Mouse (Mus musculus) midbrain, embryonic 14.5 days (tissue): Measurements from ENCODE around the gene Rxfp2. TPM values are rescaled to one million over a fixed set of nuclear protein-coding genes. Genes with fewer than 3 reads are reported as not detected.

Experiments used
- ATAC-seq: fragments of 200-750 bp; cut with Nextera tagmentation; 2 replicates; pipeline ENCODE4 v1.8.0; 2017; ENCODE audit warnings: moderate number of reproducible peaks, moderate library complexity; ENCODE audit not compliant: low FRiP score, low TSS enrichment
- DNase-seq: peaks from one replicate; pipeline ENCODE4 v3.0.0-alpha.2; 2015
- H3K27ac ChIP-seq: fragments of 300-500 bp; sonication (generic); replicated peaks from 2 replicates; pipeline ENCODE4 v1.5.1; 2014; ENCODE audit warnings: mild to moderate bottlenecking, low read depth, low read length, moderate library complexity
- H3K27me3 ChIP-seq: fragments of 300-500 bp; sonication (generic); 2 replicates; pipeline ENCODE4 v1.6.1; 2014; ENCODE audit warnings: low read length, control low read depth, mixed read lengths; ENCODE audit not compliant: control insufficient read depth, insufficient read depth
- H3K36me3 ChIP-seq: fragments of 300-500 bp; sonication (generic); 2 replicates; pipeline ENCODE4 v1.6.1; 2014; ENCODE audit warnings: low read length, control low read depth; ENCODE audit not compliant: control insufficient read depth, insufficient read depth
- H3K4me1 ChIP-seq: fragments of 300-500 bp; sonication (generic); 2 replicates; pipeline ENCODE4 v1.6.1; 2014; ENCODE audit warnings: mild to moderate bottlenecking, antibody characterized with exemption, low read length, control low read depth; ENCODE audit not compliant: control insufficient read depth, insufficient read depth
- H3K4me2 ChIP-seq: fragments of 300-500 bp; sonication (generic); 2 replicates; pipeline ENCODE4 v1.6.1; 2014; ENCODE audit warnings: mild to moderate bottlenecking, low read length, moderate library complexity
- H3K4me3 ChIP-seq: fragments of 300-500 bp; sonication (generic); replicated peaks from 2 replicates; pipeline ENCODE4 v1.5.1; 2014; ENCODE audit warnings: low read depth, low read length
- H3K9ac ChIP-seq: fragments of 300-500 bp; sonication (generic); replicated peaks from 2 replicates; pipeline ENCODE4 v1.6.1; 2014; ENCODE audit warnings: mild to moderate bottlenecking, low read length, moderate library complexity
- H3K9me3 ChIP-seq: fragments of 300-500 bp; sonication (generic); 2 replicates; pipeline ENCODE4 v1.6.1; 2016; ENCODE audit warnings: low read length, control low read depth, mixed read lengths; ENCODE audit not compliant: control insufficient read depth
- WGBS: fragments of 180-500 bp; shearing (Covaris S2); extraction: QIAGEN DNeasy Blood & Tissue Kit; methylation state at CpG from one replicate; pipeline ENCODE4 v1.1.7; 2014; 5-methylcytosine and 5-hydroxymethylcytosine counted together
- polyA plus RNA-seq: library from polyadenylated mRNA; unstranded; fragments of >200 nt; fragmentation: Nextera tagmentation; extraction: Ambion mirVana; gene quantifications from 2 replicates; pipeline ENCODE4 v1.2.1, GENCODE M21; 2014

Gene Rxfp2
- polyA plus RNA-seq, 1 experiment from 2014 or later, result 1.0 TPM

DNA sequence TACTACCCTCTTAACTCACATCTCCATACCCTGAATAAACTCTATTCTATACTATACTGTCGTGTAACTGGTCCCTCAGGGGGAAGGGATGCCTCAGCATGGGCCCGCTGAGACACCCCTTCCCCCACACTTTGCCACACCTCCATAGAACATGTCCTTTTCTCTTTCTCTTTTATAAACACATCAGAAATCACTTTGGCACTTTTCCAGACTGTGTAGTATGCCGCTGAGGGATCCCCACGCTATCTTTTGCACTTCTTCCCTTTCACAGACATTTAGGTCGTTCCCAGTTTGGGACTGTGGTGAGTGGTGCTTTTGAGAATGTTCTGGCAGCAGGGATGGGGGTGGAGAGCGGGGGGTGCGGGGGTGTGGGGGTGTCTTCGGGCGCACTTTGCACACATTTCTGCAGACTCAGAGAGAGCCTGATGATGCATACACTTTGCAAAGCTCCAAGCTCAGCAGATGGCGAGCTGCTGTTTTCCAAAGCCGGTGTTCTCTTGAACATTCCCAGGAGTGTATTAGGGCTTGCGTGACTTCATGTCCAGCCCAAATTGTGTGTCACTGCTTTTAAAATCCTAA lies 8.1 kb downstream of the Rxfp2 start:
- ATAC-seq (no peak), DNase-seq (no peak)
- no peaks in the 10 kb centered on the region for H3K9me3 ChIP-seq
- H3K27ac ChIP-seq, result no peak overlapping the region
- H3K27me3 ChIP-seq, result no peaks in the 10 kb centered on the region
- H3K4me1 ChIP-seq, result no peaks in the 10 kb centered on the region
- no peak overlapping the region for H3K4me3 ChIP-seq
- WGBS, result 86% methylated on average over 12 of the region's 12 CpGs
- H3K9ac ChIP-seq, result no peak overlapping the region
- no peaks in the 10 kb centered on the region for H3K36me3 ChIP-seq
- H3K4me2 ChIP-seq, result no peak overlapping the region

DNA sequence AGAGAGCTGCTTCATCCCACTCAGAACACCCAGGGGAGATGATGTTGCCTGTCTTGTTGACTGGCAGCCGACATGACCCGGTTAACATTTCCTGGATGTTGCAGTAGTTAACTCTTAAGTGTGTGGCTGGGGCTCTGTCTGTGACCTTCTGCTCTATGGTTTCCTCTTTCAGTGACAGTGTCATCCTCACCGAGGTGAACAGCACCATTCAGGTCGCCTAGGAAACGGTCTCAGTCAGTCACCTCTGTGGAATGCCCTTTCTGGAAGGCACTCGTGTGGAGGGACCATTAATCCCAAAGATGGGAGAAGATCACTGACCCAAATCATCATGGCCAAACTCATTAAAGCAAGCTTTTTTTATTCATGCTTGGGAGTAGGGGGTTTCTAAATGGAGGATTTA lies 12.7 kb downstream of the Rxfp2 start:
- no peak overlapping the region for H3K4me3 ChIP-seq
- 0 out of 2 replicates have a peak, but pooled peaks cover 4% of the 10 kb centered on the region for H3K4me1 ChIP-seq
- no peaks in the 10 kb centered on the region for H3K36me3 ChIP-seq
- H3K9me3 ChIP-seq, result no peaks in the 10 kb centered on the region
- no peak overlapping the region for H3K9ac ChIP-seq
- ATAC-seq (no peak), DNase-seq (no peak)
- no peaks in the 10 kb centered on the region for H3K27me3 ChIP-seq
- H3K4me2 ChIP-seq, result no peak overlapping the region
- H3K27ac ChIP-seq, result no peak overlapping the region
- 10% methylated on average over 6 of the region's 6 CpGs for WGBS

DNA sequence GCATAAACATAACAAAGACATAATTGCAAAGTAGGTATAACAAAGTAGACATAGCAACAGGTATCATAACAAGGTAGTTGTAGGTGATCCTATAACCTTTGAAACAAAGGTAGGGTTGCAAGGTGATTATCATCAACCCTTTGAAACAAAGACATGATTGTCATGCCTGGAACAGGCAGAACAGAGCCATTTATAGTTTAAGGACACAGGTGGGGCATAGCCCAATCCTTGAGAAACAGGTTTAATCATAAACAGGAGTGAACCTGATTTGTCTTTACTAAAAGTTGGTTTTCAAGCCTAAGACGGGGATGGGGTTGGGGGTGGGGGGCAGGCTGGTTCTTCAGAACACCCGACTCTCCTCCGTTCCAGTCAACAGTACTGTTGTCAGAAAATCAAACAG lies 13.2 kb downstream of the Rxfp2 start:
- Histone ChIP-seq H3K9ac (no peak overlapping the region), H3K36me3 (no peaks in the 10 kb centered on the region), H3K4me1 (0 out of 2 replicates have a peak, but pooled peaks cover 4% of the 10 kb centered on the region), H3K27ac (no peak overlapping the region), H3K4me3 (no peak overlapping the region), H3K4me2 (no peak overlapping the region), H3K27me3 (no peaks in the 10 kb centered on the region), H3K9me3 (no peaks in the 10 kb centered on the region)
- ATAC-seq, result no peak
- no peak for DNase-seq
- 53% methylated on average over 3 of the region's 3 CpGs for WGBS

DNA sequence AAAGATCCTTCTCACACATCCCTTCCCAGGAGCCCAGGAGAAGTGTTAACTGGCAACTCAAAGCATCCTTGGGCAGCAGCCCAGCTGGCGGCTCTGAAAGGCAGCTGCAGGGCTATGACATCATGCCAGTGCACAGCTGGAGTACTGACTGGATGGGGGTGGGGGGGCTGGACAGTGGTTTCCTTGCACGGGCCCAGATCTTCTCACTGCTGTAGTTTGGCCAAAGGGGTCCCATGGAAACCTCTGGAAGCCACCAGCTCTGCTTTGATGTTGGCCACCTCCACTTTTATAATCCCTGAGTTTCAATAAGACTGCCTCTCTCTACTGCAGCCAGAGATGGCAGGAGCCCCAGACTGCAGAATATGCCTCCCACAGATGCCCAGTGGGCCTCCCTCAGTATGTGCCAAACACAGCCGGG lies 13.6 kb downstream of the Rxfp2 start:
- H3K27me3 ChIP-seq, result no peaks in the 10 kb centered on the region
- H3K4me2 ChIP-seq, result no peak overlapping the region
- no peaks in the 10 kb centered on the region for H3K9me3 ChIP-seq
- H3K36me3 ChIP-seq, result no peaks in the 10 kb centered on the region
- H3K4me3 ChIP-seq, result no peak overlapping the region
- H3K9ac ChIP-seq, result no peak overlapping the region
- no peak for DNase-seq
- no peak for ATAC-seq
- H3K4me1 ChIP-seq, result 0 out of 2 replicates have a peak, but pooled peaks cover 4% of the 10 kb centered on the region
- WGBS, result 40% methylated on average over 3 of the region's 3 CpGs
- no peak overlapping the region for H3K27ac ChIP-seq

DNA sequence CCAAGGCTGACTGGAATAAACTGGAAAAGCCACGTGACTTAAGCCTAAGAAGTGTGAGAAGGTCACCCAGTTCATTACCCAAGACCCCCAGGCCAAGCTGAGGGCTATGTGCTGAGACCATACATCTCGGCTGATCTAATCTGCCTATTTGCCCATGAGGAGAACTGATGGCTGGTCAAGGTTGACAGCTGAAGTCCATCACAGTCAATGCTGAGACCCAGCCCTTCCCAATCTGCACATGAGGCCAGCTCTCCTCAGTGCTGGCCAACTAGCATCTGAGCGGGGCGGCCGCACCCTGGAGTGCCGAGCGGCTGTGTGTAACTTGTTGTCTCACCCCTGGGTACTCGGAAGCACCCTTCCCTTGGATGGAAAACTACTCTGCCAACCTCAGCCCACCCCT lies 17.8 kb downstream of the Rxfp2 start:
- H3K4me3 ChIP-seq, result no peak overlapping the region
- 91% methylated on average over 8 of the region's 8 CpGs for WGBS

DNA sequence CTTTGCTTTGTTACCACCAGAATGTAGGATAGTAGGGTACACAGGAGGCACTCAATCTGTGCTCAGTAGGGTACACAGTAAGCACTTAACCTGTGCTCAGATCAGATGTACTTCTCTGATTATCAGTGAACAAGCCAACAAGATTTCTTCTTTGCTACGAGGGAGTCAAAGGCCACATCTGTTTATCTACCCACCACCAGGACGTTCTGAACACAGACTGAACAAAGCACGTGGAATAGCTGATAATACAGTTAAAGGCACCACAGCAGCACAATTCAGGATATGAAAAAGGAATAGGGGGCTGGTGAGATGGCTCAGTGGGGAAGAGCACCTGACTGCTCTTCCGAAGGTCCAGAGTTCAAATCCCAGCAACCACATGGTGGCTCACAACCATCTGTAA lies 18.4 kb downstream of the Rxfp2 start:
- no peak overlapping the region for H3K4me2 ChIP-seq
- ATAC-seq (no peak), DNase-seq (no peak)
- H3K9me3 ChIP-seq, result no peaks in the 10 kb centered on the region
- H3K27me3 ChIP-seq, result no peaks in the 10 kb centered on the region
- 0 out of 2 replicates have a peak, but pooled peaks cover 2% of the 10 kb centered on the region for H3K4me1 ChIP-seq
- no peak overlapping the region for H3K4me3 ChIP-seq
- no peaks in the 10 kb centered on the region for H3K36me3 ChIP-seq
- H3K9ac ChIP-seq, result no peak overlapping the region
- no peak overlapping the region for H3K27ac ChIP-seq
- WGBS, result 84% methylated on average over 4 of the region's 4 CpGs

More for the DNA sequence above, 17.8 kb downstream of the Rxfp2 start:
- Histone ChIP-seq H3K27me3 (no peaks in the 10 kb centered on the region), H3K9ac (no peak overlapping the region), H3K4me1 (0 out of 2 replicates have a peak, but pooled peaks cover 4% of the 10 kb centered on the region), H3K27ac (no peak overlapping the region), H3K4me2 (no peak overlapping the region), H3K9me3 (no peaks in the 10 kb centered on the region), H3K36me3 (no peaks in the 10 kb centered on the region)
- DNase-seq (no peak), ATAC-seq (no peak)

DNA sequence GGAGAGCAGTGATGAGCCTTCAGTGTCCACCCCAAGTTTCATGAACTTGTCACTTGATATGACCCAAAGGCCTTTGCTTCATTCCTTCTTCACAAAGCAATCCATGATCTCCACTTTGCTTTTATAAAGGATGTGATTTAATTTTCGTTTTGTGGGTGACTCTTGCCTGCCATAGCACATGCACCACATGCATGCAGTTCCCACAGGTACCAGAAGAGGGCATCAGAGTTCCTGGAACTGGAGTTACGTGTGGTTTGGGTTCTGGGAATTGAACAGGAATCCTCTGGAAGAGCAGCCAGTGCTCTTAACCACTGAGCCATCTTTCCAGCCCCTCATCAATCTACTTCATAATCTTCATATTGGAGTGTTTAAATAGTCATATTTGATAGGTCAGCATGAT lies 26.1 kb downstream of the Rxfp2 start:
- H3K4me2 ChIP-seq, result no peak overlapping the region
- no peak for ATAC-seq
- H3K36me3 ChIP-seq, result no peaks in the 10 kb centered on the region
- H3K27ac ChIP-seq, result no peak overlapping the region
- no peaks in the 10 kb centered on the region for H3K4me1 ChIP-seq
- no peak overlapping the region for H3K4me3 ChIP-seq
- no peak for DNase-seq
- H3K9ac ChIP-seq, result no peak overlapping the region
- 68% methylated on average over 2 of the region's 2 CpGs for WGBS
- H3K9me3 ChIP-seq, result peaks cover 3% of the 10 kb centered on the region; the same call in 1 of the 2 replicates
- no peaks in the 10 kb centered on the region for H3K27me3 ChIP-seq

DNA sequence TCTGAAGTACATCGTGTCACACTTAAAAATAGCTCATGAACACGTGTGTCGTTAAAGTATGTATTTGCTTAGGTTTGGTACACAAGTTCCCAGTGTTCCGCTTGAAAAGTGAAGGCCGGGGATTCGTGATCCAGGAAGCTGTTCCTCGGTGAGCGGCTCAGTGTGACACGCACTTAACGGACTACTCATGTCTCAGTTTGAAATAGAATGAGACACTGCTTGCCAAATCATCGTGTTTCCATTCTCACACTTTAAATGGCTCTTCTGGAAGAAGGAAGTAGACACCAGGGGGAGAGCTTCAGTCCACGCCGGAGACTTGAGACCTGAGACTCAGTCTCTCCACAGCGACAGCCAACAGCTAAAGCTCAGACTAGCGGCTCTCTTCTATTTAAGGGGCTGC lies 28.0 kb downstream of the Rxfp2 start:
- WGBS, result 84% methylated on average over 15 of the region's 15 CpGs
- no peak overlapping the region for H3K9ac ChIP-seq
- no peak for DNase-seq

DNA sequence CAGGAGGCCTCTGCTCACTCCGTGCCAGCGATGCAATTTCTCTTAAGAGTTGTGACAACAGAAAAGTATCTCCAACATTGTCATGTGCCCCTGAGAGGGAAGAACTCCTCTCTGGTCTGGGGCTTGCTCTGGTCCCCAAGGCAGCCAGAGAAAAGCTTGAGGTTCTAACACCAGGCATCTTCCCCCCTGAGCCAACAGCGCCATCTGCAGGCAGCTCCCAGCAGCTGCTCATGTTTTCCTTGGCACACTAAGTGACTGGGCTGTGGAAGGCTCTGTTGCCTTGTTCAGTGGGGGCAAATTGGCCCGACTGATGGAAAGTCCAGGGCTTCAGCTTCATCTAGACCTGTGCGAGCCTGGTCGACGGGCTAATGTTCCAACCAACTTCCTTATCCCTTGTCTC lies 31.5 kb downstream of the Rxfp2 start:
- Histone ChIP-seq H3K27ac (no peak overlapping the region), H3K9me3 (no peaks in the 10 kb centered on the region), H3K9ac (no peak overlapping the region), H3K4me1 (no peaks in the 10 kb centered on the region), H3K4me2 (no peak overlapping the region), H3K36me3 (no peaks in the 10 kb centered on the region), H3K27me3 (no peaks in the 10 kb centered on the region), H3K4me3 (no peak overlapping the region)
- no peak for DNase-seq
- ATAC-seq, result no peak
- 59% methylated on average over 7 of the region's 7 CpGs for WGBS

More for the DNA sequence above, 28.0 kb downstream of the Rxfp2 start:
- no peak for ATAC-seq
- Histone ChIP-seq H3K27me3 (no peaks in the 10 kb centered on the region), H3K27ac (no peak overlapping the region), H3K4me1 (no peaks in the 10 kb centered on the region), H3K4me3 (no peak overlapping the region), H3K9me3 (peaks cover 3% of the 10 kb centered on the region; the same call in 1 of the 2 replicates), H3K36me3 (no peaks in the 10 kb centered on the region), H3K4me2 (no peak overlapping the region)
